Mouse (Mus musculus): ENCODE results near the gene Dph1. TPM values are rescaled to one million over a fixed set of nuclear protein-coding genes. Genes with fewer than 3 reads are reported as not detected.

The Dph1 gene
- polyA plus RNA-seq, 1 experiment from 2014 or later = 10.9 TPM

- ATAC-seq (no peak), DNase-seq (no peak)
- 64% methylated on average over 2 of the region's 2 CpGs for WGBS (ENCODE audit: insufficient replicate concordance)
- no peaks in the 10 kb centered on the region for H3K9me3 ChIP-seq (ENCODE audit: low read length)
- no peak overlapping the region for H3K9ac ChIP-seq (replicated peaks)
- peak overlapping the region; percentile 30; the same call in 1 of the 2 replicates for H3K27ac ChIP-seq (ENCODE audit: low read depth)
- H3K4me2 ChIP-seq (ENCODE audit: low read depth, low read length) = no peak overlapping the region
- peaks cover 49% of the 10 kb centered on the region for H3K27me3 ChIP-seq (ENCODE audit: insufficient read depth, low read length)
- no peak overlapping the region for H3K4me3 ChIP-seq (ENCODE audit: low read depth, low read length)
- peaks cover 41% of the 10 kb centered on the region for H3K4me1 ChIP-seq (ENCODE audit: insufficient read depth)
- H3K36me3 ChIP-seq (replicated peaks; ENCODE audit: insufficient read depth, low read length) = peaks cover 21% of the 10 kb centered on the region
- TF ChIP-seq EP300 (IDR thresholded peaks at IDR 0.05; ENCODE audit: low read depth) (no peak), CTCF (IDR thresholded peaks at IDR 0.05; ENCODE audit: low read depth) (no peak)
Measured at GRCm38 (mm10) chr11:75164051-75164450, 27.0 kb downstream of the Dph1 start.

GRCm38 (mm10) chr11:75163379-75163778, 27.7 kb downstream of the Dph1 start:
- peaks cover 42% of the 10 kb centered on the region for H3K27me3 ChIP-seq (ENCODE audit: insufficient read depth, low read length)
- H3K27ac ChIP-seq (ENCODE audit: low read depth) = peak overlapping the region; percentile 30; the same call in 1 of the 2 replicates
- H3K4me3 ChIP-seq (ENCODE audit: low read depth, low read length) = no peak overlapping the region
- 55% methylated on average over 6 of the region's 6 CpGs for WGBS (ENCODE audit: insufficient replicate concordance)
- TF ChIP-seq CTCF (IDR thresholded peaks at IDR 0.05; ENCODE audit: low read depth) = no peak
- TF ChIP-seq EP300 (IDR thresholded peaks at IDR 0.05; ENCODE audit: low read depth) = no peak
- peaks cover 39% of the 10 kb centered on the region for H3K4me1 ChIP-seq (ENCODE audit: insufficient read depth)
- ATAC-seq (peak; percentile 9; the same call in 1 of the 2 replicates), DNase-seq (peak; percentile 19)
- H3K36me3 ChIP-seq (replicated peaks; ENCODE audit: insufficient read depth, low read length) = peaks cover 21% of the 10 kb centered on the region
- H3K4me2 ChIP-seq (ENCODE audit: low read depth, low read length) = no peak overlapping the region
- H3K9ac ChIP-seq (replicated peaks) = no peak overlapping the region
- H3K9me3 ChIP-seq (ENCODE audit: low read length) = no peaks in the 10 kb centered on the region

- Histone ChIP-seq H3K36me3 (replicated peaks; ENCODE audit: insufficient read depth, low read length) (peaks cover 21% of the 10 kb centered on the region), H3K9ac (replicated peaks) (no peak overlapping the region), H3K9me3 (ENCODE audit: low read length) (no peaks in the 10 kb centered on the region), H3K4me3 (ENCODE audit: low read depth, low read length) (no peak overlapping the region), H3K27ac (ENCODE audit: low read depth) (no peak overlapping the region), H3K4me2 (ENCODE audit: low read depth, low read length) (no peak overlapping the region), H3K27me3 (ENCODE audit: insufficient read depth, low read length) (peaks cover 34% of the 10 kb centered on the region), H3K4me1 (ENCODE audit: insufficient read depth) (peaks cover 36% of the 10 kb centered on the region)
- DNase-seq (peak; percentile 13), ATAC-seq (no peak)
- TF ChIP-seq CTCF (IDR thresholded peaks at IDR 0.05; ENCODE audit: low read depth) = no peak
- no peak for TF ChIP-seq EP300 (IDR thresholded peaks at IDR 0.05; ENCODE audit: low read depth)
- WGBS (ENCODE audit: insufficient replicate concordance) = 93% methylated on average over 12 of the region's 12 CpGs
Measured at GRCm38 (mm10) chr11:75162591-75163080, 28.4 kb downstream of the Dph1 start.

GRCm38 (mm10) chr11:75161417-75162008, 29.5 kb downstream of the Dph1 start:
- peaks cover 30% of the 10 kb centered on the region for H3K4me1 ChIP-seq (ENCODE audit: insufficient read depth)
- no peak for TF ChIP-seq EP300 (IDR thresholded peaks at IDR 0.05; ENCODE audit: low read depth)
- no peak for TF ChIP-seq CTCF (IDR thresholded peaks at IDR 0.05; ENCODE audit: low read depth)
- H3K4me3 ChIP-seq (ENCODE audit: low read depth, low read length) = no peak overlapping the region
- no peak overlapping the region for H3K4me2 ChIP-seq (ENCODE audit: low read depth, low read length)
- H3K9ac ChIP-seq (replicated peaks) = no peak overlapping the region
- ATAC-seq (no peak), DNase-seq (no peak)
- no peaks in the 10 kb centered on the region for H3K9me3 ChIP-seq (ENCODE audit: low read length)
- peaks cover 23% of the 10 kb centered on the region for H3K27me3 ChIP-seq (ENCODE audit: insufficient read depth, low read length)
- peaks cover 21% of the 10 kb centered on the region for H3K36me3 ChIP-seq (replicated peaks; ENCODE audit: insufficient read depth, low read length)
- WGBS (ENCODE audit: insufficient replicate concordance) = 64% methylated on average over 4 of the region's 4 CpGs
- H3K27ac ChIP-seq (ENCODE audit: low read depth) = no peak overlapping the region

- peaks cover 18% of the 10 kb centered on the region for H3K27me3 ChIP-seq (ENCODE audit: insufficient read depth, low read length)
- TF ChIP-seq CTCF (IDR thresholded peaks at IDR 0.05; ENCODE audit: low read depth) (no peak), EP300 (IDR thresholded peaks at IDR 0.05; ENCODE audit: low read depth) (no peak)
- H3K36me3 ChIP-seq (replicated peaks; ENCODE audit: insufficient read depth, low read length) = peaks cover 21% of the 10 kb centered on the region
- H3K4me3 ChIP-seq (ENCODE audit: low read depth, low read length) = no peak overlapping the region
- no peak overlapping the region for H3K4me2 ChIP-seq (ENCODE audit: low read depth, low read length)
- no peaks in the 10 kb centered on the region for H3K9me3 ChIP-seq (ENCODE audit: low read length)
- H3K9ac ChIP-seq (replicated peaks) = no peak overlapping the region
- 79% methylated on average over 7 of the region's 7 CpGs for WGBS (ENCODE audit: insufficient replicate concordance)
- peaks cover 28% of the 10 kb centered on the region for H3K4me1 ChIP-seq (ENCODE audit: insufficient read depth)
- H3K27ac ChIP-seq (ENCODE audit: low read depth) = no peak overlapping the region
- DNase-seq = no peak
- no peak for ATAC-seq
Measured at GRCm38 (mm10) chr11:75160954-75161353, 30.1 kb downstream of the Dph1 start.

- peaks cover 4% of the 10 kb centered on the region for H3K27me3 ChIP-seq (ENCODE audit: insufficient read depth, low read length)
- WGBS (ENCODE audit: insufficient replicate concordance) = 53% methylated on average over 2 of the region's 2 CpGs
- peaks cover 21% of the 10 kb centered on the region for H3K36me3 ChIP-seq (replicated peaks; ENCODE audit: insufficient read depth, low read length)
- no peak overlapping the region for H3K4me3 ChIP-seq (ENCODE audit: low read depth, low read length)
- no peaks in the 10 kb centered on the region for H3K9me3 ChIP-seq (ENCODE audit: low read length)
- H3K4me2 ChIP-seq (ENCODE audit: low read depth, low read length) = no peak overlapping the region
- H3K27ac ChIP-seq (ENCODE audit: low read depth) = no peak overlapping the region
- DNase-seq (peak; percentile 57), ATAC-seq (no peak)
- no peak overlapping the region for H3K9ac ChIP-seq (replicated peaks)
- TF ChIP-seq CTCF (IDR thresholded peaks at IDR 0.05; ENCODE audit: low read depth) = peak; percentile 68
- no peak for TF ChIP-seq EP300 (IDR thresholded peaks at IDR 0.05; ENCODE audit: low read depth)
- H3K4me1 ChIP-seq (ENCODE audit: insufficient read depth) = peaks cover 18% of the 10 kb centered on the region
Measured at GRCm38 (mm10) chr11:75159564-75159963, 31.5 kb downstream of the Dph1 start.
